Mouse (Mus musculus) frontal cortex, adult 2 months (tissue): ENCODE results near the gene Acat3. TPM values are rescaled to one million over a fixed set of nuclear protein-coding genes. Genes with fewer than 3 reads are reported as not detected.
"Not testable (repeated sequence)": the region's sequence is repeated elsewhere in the genome, so short reads cannot be mapped to it uniquely, and the experiment has no call there.

ENCODE experiments used
- DNase-seq, 2 experiments: peaks; one replicate each; pipeline ENCODE4 v3.0.0; 2022; ENCODE audit warnings: low spot score in 1 of 2; ENCODE audit errors: extremely low spot score in 1 of 2
- polyA plus RNA-seq: library from polyadenylated mRNA; depleted of rRNA; stranded (reverse); fragments of >200 nt; gene quantifications from 2 replicates; pipeline ENCODE4 v1.2.3, GENCODE M21; 2012; rRNA removed

Gene Acat3
- 4.1 and 6.0 TPM in 2 replicates for polyA plus RNA-seq

DNA sequence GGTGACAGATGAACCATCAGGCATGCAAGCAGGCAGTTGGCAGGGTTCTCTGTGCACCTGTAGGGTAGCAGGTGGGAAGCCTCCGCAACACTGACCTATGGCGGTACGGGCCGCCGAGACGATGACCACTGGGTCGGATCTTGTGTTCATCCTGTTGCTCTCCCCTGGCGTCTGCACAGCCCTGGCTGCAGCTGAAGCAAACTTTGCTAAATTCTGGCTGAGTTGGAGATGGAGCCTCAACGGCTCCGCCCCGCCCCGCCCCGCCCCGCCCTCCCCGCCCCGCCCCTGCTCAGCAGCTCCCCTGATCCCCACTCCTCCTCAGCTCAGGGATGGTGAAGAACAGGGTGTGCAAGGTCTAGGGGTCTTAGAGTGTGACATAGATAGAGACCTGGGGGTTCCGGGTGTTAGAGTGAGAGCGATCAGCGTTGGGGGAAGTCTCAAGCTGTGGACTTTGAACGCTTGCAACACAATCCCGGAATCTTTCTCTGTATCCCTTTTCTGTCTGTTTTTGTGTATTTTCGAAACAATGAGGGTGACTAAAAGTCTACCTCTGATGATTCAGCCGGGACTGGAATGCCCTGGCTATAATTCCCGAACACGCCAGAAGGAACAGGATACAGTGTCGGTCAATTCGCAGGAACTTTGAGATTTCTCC lies at the start of gene Acat3:
Acat3 (minus strand) TSS at position 450 of the 655 bp plus-strand sequence.
- no peak for DNase-seq

DNA sequence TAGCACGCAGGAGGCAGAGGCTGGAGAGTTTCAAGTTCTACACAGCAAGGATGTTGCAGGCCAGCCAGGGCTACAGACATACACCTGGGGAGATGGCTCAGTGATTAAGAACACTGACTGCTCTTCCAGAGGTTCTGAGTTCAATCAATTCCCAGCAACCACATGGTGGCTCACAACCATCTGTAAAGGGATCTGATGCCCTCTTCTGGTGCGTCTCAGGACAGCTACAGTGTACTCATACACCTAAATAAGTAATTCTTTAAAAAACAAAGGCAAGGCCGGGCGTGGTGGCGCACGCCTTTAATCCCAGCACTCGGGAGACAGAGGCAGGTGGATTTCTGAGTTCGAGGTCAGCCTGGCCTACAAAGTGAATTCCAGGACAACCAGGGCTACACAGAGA lies 47.7 kb upstream of the Acat3 start:
- not testable (repeated sequence) for DNase-seq

DNA sequence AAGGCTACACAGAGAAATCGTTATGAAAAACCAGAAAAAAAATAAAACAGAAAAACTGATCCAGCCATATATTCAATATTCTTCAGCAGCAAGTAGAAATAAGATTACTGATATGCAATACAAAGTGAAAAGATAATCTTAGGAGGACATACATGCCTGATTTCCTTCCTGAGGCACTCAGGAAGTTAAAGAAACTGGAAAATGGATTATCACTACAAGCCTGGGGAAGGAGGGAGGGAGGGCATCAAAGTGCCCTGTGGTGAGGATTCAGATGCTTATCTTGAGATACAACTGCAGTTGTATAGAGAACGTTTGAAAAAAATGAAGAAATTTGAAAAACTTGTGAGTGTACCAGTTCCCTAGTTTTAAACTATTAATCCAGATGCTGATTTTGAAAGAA lies 43.6 kb upstream of the Acat3 start:
- DNase-seq, result no peak

DNA sequence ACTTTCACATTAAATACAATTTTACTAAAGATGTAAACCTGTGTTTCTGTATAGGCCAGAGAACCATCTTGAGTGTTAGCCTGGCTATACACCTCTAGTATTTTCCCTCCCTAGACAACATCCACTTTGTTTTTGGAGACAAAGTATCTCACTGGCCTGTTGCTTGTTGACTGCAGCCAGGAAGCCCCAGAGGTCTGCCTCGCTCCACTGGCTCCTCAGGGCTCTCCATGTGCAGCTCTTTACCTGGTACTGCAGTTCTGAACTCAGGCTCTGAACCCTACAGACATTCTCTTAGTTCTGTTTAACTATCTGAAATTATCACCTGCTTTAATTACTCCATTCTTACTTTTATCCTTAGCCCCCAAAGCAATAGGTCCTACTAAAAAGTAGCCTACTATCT lies 38.1 kb upstream of the Acat3 start:
- no peak for DNase-seq

DNA sequence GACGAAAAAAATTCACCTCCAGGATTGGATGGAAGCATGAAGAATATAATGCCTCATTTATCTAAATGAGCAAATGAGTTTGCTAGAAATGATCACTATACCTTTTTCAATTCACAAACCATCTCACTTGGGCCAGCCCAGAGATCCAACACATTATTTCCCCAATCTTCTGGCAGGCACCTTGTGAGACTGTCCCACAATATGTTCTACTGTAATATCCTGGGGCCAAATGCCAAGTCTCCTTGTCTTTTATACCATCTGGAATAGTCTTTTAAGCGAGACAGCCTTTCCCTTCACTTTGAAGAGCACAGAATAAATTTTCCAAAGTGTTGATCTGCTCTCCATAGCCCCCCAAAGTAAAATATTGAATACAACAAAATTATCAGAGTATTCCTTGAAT lies 33.5 kb upstream of the Acat3 start:
- no peak for DNase-seq

DNA sequence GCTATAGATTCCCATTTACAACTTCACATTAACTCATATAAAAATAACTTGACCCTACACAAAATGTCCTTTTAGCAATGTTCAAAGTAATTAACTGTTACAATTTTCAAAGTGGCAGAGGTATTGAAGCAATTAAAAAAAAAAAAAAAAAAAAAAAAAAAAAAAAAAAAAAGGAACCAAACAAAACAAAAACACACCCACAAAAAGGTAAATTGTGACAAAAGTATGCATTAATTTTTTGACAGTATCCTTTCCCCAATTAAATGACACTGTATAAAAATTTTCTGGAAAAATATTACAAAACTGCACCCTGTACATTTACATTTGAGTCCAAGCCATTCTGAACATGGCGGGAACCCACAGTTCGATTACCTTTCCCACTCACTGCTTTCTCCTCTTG lies 26.8 kb upstream of the Acat3 start:
- no peak for DNase-seq

DNA sequence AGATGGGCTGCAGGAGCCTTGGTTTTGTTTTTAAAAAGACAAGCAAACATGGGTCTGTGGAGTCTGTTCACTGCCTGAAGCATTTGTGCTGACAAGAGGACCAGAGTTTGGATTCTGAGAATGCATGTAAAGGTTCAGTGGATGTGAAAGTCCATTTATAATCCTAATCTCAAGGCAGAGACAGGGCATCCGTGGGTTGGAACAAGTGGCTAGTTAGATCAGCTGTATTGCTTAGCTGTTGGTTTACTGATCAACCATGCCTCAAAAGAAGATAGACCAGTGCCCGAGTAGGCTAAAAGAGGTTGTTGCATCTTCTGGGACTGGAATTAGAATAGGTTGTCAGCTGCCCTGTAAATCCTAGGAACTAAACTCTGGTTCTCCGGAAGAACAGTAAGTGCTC lies 23.1 kb upstream of the Acat3 start:
- no peak for DNase-seq

DNA sequence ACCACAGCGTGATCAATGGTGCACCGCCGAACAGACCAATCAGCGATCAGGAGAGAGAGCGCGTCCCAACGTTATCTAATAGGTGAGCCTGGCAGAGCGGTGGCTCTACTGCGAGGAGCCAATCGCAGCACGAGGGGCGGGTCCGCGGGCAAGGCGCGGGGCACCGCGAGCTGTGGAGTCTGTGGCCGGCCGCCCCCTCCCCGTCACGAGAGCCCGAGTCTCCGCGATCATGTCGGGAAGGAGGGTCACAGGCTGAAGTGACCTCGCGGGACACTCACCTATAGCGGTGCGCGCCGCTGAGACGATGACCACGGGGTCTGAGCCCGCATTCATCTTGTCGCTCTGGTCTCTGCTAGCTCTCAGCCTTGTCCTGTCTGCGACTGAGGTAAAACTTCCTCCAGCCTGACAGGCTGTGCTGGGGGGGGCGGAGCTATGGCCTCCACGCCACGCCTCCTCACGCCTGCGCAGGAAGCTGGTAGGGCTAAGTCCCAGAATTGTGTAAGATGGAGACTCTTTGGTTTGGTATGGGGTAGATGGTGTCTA lies 20.0 kb upstream of the Acat3 start, which contains the start of gene Acat2:
Acat2 (minus strand) TSS at position 417 of the 543 bp plus-strand sequence.
- peak; percentile 90 to 95 for DNase-seq

DNA sequence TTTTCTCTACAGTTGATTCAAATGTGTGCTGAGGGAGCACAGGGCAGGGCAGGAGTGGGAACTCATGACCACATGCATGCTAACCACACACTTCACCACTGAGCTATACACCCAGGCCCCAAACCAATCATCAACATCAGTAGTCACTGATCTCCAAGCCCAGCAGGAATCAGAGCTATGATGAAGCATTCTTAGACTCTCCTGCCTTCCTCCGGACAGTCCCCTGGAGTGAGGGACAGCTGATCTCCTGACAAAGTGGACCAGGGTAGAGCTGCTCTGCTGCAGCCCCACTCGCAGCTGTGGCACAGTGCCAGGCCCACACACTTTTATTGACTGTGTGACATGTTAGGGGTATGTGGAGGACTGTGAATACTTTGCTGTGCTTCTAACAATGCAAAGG lies 19.0 kb upstream of the Acat3 start:
- DNase-seq, result not testable (repeated sequence)

DNA sequence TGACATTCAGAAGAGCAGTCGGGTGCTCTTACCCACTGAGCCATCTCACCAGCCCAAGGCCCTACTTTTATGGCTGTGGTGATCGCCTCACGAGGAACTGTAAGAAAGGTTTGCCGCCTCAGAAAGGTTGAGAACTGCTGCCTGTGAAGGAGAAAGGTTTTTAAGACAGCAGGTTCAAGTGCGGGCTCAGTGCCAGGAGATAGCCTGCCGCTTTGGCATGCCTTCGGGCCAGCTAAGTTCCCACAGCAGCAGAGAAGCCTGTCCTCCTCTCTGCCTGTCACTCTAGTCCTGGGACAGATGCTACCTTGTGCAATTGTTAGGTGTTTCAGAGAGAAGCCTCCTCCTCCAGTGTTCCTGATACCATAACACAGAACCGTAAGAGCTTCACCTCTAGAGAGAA lies 16.3 kb upstream of the Acat3 start:
- no peak for DNase-seq

DNA sequence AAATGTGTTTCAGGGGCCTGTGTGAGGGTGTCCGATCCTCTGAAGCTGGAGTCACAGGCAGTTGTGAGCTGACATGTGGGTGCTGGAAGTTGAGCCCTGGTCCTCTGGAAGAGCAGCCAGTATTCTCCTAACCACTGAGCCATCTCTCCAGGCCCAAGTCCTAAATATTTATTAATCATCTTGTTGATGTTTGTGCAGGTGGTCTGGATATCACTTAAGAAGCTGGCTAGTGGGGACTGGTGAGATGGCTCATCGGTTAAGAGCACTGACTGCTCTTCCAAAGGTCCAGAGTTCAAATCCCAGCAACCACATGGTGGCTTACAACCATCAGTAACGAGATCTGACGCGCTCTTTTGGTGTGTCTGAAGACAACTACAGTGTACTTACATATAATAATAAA lies 9.3 kb upstream of the Acat3 start:
- no peak for DNase-seq

DNA sequence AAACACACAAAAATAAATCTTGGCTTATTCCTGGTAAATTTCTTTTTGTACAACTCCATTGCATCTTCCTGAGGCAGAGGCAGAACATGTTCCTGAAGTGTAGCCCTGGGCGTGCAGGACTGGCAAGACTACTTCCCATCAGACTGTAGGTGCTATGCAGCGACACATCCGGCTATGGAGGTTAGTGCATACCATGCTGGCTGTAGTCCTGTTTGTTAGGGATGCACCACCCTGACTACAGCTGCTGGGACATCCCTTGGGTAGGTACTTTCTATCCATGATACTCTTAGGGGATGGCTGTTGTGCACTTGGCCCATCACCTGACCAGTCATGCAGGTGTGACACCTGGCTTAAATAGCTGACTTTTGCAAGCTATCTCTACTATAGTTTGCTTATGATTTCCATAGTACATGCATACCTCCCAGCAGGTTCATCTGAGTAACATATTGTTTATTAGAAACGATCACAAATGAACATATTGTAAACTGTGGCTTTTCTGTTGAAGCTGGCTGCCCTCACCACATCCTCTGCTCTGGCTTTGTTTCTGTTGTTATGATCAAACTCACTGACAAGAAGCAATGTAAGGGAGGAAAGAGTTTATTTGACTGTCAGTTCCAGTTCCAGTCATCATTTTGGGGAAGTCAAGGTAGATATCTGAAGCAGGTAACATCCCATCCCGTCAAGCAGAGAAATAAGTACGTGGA lies 2.2 kb upstream of the Acat3 start:
- DNase-seq, result no peak

DNA sequence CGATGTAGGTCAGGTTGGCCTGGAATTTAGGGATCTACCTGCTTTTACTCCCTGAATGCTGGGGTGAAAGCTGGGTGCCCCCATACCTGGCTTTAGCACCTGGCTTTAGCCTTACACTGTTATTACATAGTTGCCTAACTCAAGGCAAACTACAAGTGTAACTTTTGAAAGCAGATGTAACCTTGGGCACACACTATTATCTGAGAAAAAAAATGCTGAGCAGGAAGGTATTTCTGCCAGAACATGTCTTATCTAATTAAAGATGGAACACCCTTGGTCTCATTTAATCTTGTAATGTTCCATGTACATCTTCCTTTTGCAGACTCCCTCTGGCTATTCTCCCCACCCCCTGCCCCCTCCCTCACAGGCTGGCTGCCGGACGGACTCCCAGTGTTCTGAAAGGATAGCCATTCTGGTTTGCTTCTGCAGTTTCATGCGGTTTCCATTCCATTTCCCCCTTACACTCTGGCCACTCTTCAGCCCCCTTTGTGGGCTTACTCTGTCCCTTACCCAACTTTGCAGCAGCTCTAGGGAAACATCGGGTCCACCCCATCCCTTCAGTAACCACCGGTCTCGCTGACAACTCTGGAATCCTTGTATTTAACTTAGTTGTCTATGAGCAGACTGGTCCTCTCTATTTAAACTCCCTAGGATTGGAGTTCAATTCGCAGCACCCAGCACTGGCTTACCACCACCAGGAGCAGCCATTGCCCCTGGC lies 1.3 kb upstream of the Acat3 start:
- no peak for DNase-seq

DNA sequence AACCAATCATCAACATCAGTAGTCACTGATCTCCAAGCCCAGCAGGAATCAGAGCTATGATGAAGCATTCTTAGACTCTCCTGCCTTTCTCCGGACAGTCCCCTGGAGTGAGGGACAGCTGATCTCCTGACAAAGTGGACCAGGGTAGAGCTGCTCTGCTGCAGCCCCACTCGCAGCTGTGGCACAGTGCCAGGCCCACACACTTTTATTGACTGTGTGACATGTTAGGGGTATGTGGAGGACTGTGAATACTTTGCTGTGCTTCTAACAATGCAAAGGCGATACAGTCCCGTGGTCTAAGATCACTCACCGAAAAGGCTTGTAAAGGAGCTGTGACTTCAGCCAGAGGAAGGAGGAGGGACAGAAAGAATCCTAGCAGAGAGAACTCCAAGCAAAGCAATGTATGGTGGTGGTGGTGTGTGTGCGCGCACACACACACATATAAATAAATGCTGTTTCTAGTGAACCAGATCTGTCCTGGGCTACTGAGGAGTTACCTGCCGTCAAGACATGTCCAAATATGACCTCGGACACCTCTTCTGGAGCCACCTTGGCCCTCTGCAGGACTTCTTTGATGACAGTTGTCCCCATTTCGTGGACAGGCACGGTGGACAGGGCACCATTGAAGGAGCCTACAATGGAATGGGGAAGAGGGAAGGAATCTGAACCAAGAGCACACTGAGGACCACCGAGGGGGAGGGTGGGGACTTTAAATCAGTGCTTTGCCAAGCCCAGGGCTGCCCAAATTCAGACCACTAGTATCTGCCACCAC lies 837 bp downstream of the Acat3 start:
- not testable (repeated sequence) for DNase-seq

DNA sequence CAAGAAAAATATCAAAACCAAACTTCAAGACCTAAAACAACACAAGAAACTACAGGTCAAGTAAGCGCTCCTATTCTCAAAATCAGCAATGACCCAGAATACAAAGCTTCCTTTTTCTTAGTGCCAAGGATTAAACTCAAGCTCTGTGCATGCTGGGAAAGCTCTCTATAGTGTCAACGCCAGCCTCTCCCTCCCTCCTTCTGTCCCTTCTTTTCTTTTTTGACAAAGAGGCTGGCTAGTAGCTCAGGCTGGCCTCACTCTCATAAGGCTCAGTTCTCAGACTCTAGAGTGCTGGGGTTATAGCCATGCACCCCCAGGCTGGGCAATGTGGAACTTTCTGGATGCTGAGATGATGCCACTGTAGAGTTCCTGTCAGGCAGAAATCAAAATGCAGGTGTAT lies 2.3 kb downstream of the Acat3 start:
- no peak for DNase-seq

DNA sequence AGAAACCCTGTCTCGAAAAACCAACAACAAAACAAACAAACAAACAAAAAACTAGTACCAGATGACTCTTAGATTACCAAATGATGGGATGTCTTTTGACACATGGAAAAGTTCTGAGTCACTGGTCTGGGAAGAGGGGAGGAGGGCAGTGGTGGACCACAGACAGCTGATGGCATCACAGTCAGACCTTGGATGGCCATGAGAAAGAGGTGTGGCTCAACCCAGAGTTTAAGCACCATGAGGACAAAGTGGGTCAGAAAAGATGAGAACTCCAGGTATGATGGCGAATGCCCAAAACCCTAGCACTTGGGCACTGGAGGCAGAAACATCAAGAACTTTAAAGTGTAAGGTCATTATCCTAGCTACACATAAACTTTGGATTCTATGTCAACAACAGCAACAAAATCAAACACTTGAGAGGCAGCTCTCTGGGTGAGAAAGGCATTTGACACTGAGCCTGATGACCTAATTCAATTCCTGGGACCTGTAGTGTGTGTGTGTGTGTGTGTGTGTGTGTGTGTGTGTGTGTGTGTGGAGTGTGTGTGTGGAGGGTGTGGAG lies 2.9 kb downstream of the Acat3 start:
- DNase-seq, result no peak

DNA sequence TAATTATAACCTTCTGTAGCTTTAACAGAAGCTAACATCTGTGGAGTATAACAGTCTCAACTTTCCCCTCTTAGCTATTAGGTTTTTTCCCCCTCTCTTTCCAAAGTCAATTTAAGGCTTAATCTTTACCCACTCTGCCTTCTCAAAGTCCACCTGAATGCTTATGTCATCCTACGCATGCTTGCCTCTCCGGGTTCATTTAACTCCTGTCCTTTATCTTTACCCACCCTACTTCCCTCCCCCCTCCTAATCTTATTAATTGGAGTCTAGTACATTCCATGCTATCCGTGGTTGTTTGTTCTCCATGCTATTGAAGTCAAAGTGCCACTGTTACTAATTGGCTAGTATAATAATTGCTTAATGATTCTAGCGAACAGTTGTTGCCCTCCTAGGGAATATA lies 4.7 kb downstream of the Acat3 start:
- no peak for DNase-seq

DNA sequence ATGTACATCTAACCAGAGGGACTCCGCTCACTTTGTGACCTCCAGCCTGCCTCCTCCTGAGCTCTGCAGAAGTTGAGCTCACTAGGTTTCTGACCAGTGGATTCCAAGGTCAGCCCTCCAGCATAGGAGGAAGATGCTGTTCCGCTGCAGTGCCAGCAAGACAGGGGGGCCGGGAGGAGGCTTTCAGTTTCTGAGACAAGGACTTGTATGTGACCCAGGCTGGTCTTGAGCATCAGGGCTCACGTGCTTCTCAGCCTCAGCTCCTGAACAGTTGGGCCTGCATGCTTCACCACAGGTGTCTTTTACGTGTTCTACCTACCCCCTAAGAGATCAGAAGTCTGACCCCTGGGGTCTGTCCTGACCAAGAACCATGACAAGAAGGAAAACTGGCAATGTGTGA lies 8.8 kb downstream of the Acat3 start:
- not testable (repeated sequence) for DNase-seq

DNA sequence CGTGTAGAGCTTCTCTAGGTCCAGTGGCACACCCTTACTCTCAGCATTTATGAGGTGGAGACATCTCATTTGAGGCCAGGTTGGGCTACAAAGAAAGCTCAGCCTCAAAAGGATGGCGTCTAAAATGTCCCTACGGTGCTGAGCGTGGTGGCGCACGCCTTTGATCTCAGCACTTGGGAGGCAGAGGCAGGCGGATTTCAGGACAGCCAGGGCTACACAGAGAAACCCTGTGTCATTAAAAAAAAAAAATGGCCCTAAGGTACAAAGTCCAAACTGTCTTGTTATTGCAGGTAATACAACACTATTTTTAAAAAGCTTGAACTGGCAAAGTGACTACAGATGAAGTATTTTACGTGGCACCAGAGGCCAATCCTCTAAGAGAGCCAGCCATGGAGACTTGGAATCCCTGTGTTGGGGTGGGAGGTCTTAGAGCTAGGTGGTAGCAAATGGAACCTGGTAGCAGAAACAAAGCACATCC lies 14.7 kb downstream of the Acat3 start:
- DNase-seq, result no peak

DNA sequence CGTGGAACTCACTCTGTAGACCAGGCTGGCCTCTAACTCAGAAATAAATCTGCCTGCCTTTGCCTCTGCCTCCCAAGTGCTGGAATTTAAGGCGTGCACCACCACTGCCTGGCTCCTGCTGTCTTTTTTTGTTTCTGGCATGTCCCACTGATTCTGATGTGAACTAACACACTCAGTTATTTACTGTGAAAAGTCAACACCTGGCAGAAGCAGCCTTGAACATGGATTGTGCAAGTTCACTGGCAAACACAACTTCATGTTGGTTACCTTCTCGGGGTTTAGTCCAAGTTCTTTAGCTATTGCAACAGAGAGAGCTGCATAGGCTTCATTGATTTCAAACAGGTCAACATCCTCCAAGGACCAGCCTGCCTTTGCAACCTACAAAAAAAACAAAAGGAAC lies 15.4 kb downstream of the Acat3 start:
- DNase-seq, result no peak
